Mouse (Mus musculus): ENCODE data around the gene E2f4. TPM values are rescaled to one million over a fixed set of nuclear protein-coding genes. Genes with fewer than 3 reads are reported as not detected.
A peak's percentile ranks its signal among the peaks of the same experiment; 100 is the strongest.
"Not testable (repeated sequence)": the region's sequence is repeated elsewhere in the genome, so short reads cannot be mapped to it uniquely, and the experiment has no call there.

Gene E2f4
- polyA plus RNA-seq, 1 experiment from 2014 or later: 76.2 TPM

- under 1% methylated on average over 53 of the region's 53 CpGs for WGBS
- Histone ChIP-seq H3K36me3 (ENCODE audit: control insufficient read depth, insufficient read depth, low read length) (no peaks in the 10 kb centered on the region), H3K9ac (ENCODE audit: low read length) (peak overlapping the region; percentile 65)
Observed at GRCm38 (mm10) chr8:105288958-105289732, 8.3 kb upstream of the E2f4 start.

GRCm38 (mm10) chr8:105289805-105290460 lies 7.5 kb upstream of the E2f4 start, which contains the start of gene 4931428F04Rik:
Gene 4931428F04Rik, minus strand, starts transcription at chr8:105289864.
- Histone ChIP-seq H3K27me3 (ENCODE audit: control insufficient read depth, insufficient read depth, low read depth, low read length) (peaks cover 7% of the 10 kb centered on the region), H3K9ac (ENCODE audit: low read length) (peak within 1 kb of the TSS; percentile 65), H3K4me2 (ENCODE audit: low read depth, low read length) (peak within 1 kb of the TSS; percentile 63), H3K36me3 (ENCODE audit: control insufficient read depth, insufficient read depth, low read length) (no peaks in the 10 kb centered on the region), H3K27ac (ENCODE audit: low read length) (peak within 1 kb of the TSS; percentile 82), H3K4me3 (ENCODE audit: low read length) (peak within 1 kb of the TSS; percentile 56), H3K4me1 (replicated peaks; ENCODE audit: control insufficient read depth, insufficient read depth, low read length) (peaks cover 24% of the 10 kb centered on the region), H3K9me3 (ENCODE audit: control insufficient read depth, low read length) (no peaks in the 10 kb centered on the region)
- WGBS: 2% methylated on average over 43 of the region's 43 CpGs
- ATAC-seq (ENCODE audit: low read depth): peak; percentile 40

More at GRCm38 (mm10) chr8:105288958-105289732, 8.3 kb upstream of the E2f4 start:
- Histone ChIP-seq H3K4me2 (ENCODE audit: low read depth, low read length) (peak overlapping the region; percentile 63), H3K4me1 (replicated peaks; ENCODE audit: control insufficient read depth, insufficient read depth, low read length) (peaks cover 24% of the 10 kb centered on the region), H3K27me3 (ENCODE audit: control insufficient read depth, insufficient read depth, low read depth, low read length) (peaks cover 7% of the 10 kb centered on the region), H3K9me3 (ENCODE audit: control insufficient read depth, low read length) (no peaks in the 10 kb centered on the region), H3K4me3 (ENCODE audit: low read length) (peak overlapping the region; percentile 56), H3K27ac (ENCODE audit: low read length) (peak overlapping the region; percentile 82)
- ATAC-seq (ENCODE audit: low read depth): peak; percentile 93

GRCm38 (mm10) chr8:105290554-105291314 lies 6.7 kb upstream of the E2f4 start:
- Histone ChIP-seq H3K4me1 (replicated peaks; ENCODE audit: control insufficient read depth, insufficient read depth, low read length) (peaks cover 21% of the 10 kb centered on the region), H3K4me2 (ENCODE audit: low read depth, low read length) (peak overlapping the region; percentile 63), H3K36me3 (ENCODE audit: control insufficient read depth, insufficient read depth, low read length) (no peaks in the 10 kb centered on the region), H3K27ac (ENCODE audit: low read length) (no peak overlapping the region), H3K9me3 (ENCODE audit: control insufficient read depth, low read length) (no peaks in the 10 kb centered on the region), H3K27me3 (ENCODE audit: control insufficient read depth, insufficient read depth, low read depth, low read length) (peaks cover 7% of the 10 kb centered on the region), H3K4me3 (ENCODE audit: low read length) (peak overlapping the region; percentile 4), H3K9ac (ENCODE audit: low read length) (no peak overlapping the region)
- 9% methylated on average over 31 of the region's 31 CpGs for WGBS
- peak; percentile 4; the same call in 1 of the 2 replicates for ATAC-seq (ENCODE audit: low read depth)

- not testable (repeated sequence) for H3K9ac ChIP-seq (ENCODE audit: low read length); H3K36me3 ChIP-seq (ENCODE audit: control insufficient read depth, insufficient read depth, low read length); H3K27me3 ChIP-seq (ENCODE audit: control insufficient read depth, insufficient read depth, low read depth, low read length); H3K9me3 ChIP-seq (ENCODE audit: control insufficient read depth, low read length); H3K4me3 ChIP-seq (ENCODE audit: low read length); H3K4me2 ChIP-seq (ENCODE audit: low read depth, low read length); H3K27ac ChIP-seq (ENCODE audit: low read length); ATAC-seq (ENCODE audit: low read depth)
- peaks cover 21% of the 10 kb centered on the region for H3K4me1 ChIP-seq (replicated peaks; ENCODE audit: control insufficient read depth, insufficient read depth, low read length)
- WGBS: 72% methylated on average over 8 of the region's 8 CpGs
Observed at GRCm38 (mm10) chr8:105291364-105291763, 6.1 kb upstream of the E2f4 start.

GRCm38 (mm10) chr8:105291802-105292201 lies 5.7 kb upstream of the E2f4 start:
- H3K27me3 ChIP-seq (ENCODE audit: control insufficient read depth, insufficient read depth, low read depth, low read length); H3K4me3 ChIP-seq (ENCODE audit: low read length); H3K27ac ChIP-seq (ENCODE audit: low read length); ATAC-seq (ENCODE audit: low read depth); H3K36me3 ChIP-seq (ENCODE audit: control insufficient read depth, insufficient read depth, low read length); H3K4me2 ChIP-seq (ENCODE audit: low read depth, low read length); H3K9me3 ChIP-seq (ENCODE audit: control insufficient read depth, low read length); H3K9ac ChIP-seq (ENCODE audit: low read length): not testable (repeated sequence)
- 63% methylated on average over 3 of the region's 3 CpGs for WGBS
- peaks cover 23% of the 10 kb centered on the region for H3K4me1 ChIP-seq (replicated peaks; ENCODE audit: control insufficient read depth, insufficient read depth, low read length)

- no peak overlapping the region for H3K4me2 ChIP-seq (ENCODE audit: low read depth, low read length)
- WGBS: 69% methylated on average over 7 of the region's 7 CpGs
- no peaks in the 10 kb centered on the region for H3K9me3 ChIP-seq (ENCODE audit: control insufficient read depth, low read length)
- H3K36me3 ChIP-seq (ENCODE audit: control insufficient read depth, insufficient read depth, low read length): no peaks in the 10 kb centered on the region
- H3K27me3 ChIP-seq (ENCODE audit: control insufficient read depth, insufficient read depth, low read depth, low read length): peaks cover 7% of the 10 kb centered on the region
- H3K27ac ChIP-seq (ENCODE audit: low read length): no peak overlapping the region
- no peak overlapping the region for H3K4me3 ChIP-seq (ENCODE audit: low read length)
- H3K4me1 ChIP-seq (replicated peaks; ENCODE audit: control insufficient read depth, insufficient read depth, low read length): peaks cover 27% of the 10 kb centered on the region
- ATAC-seq (ENCODE audit: low read depth): no peak
- no peak overlapping the region for H3K9ac ChIP-seq (ENCODE audit: low read length)
Observed at GRCm38 (mm10) chr8:105292471-105292870, 5.0 kb upstream of the E2f4 start.

- 61% methylated on average over 19 of the region's 19 CpGs for WGBS
- no peak overlapping the region for H3K27ac ChIP-seq (ENCODE audit: low read length)
- no peaks in the 10 kb centered on the region for H3K36me3 ChIP-seq (ENCODE audit: control insufficient read depth, insufficient read depth, low read length)
- no peak overlapping the region for H3K4me2 ChIP-seq (ENCODE audit: low read depth, low read length)
- peaks cover 7% of the 10 kb centered on the region for H3K27me3 ChIP-seq (ENCODE audit: control insufficient read depth, insufficient read depth, low read depth, low read length)
- H3K9ac ChIP-seq (ENCODE audit: low read length): no peak overlapping the region; the same call in 1 of the 2 replicates
- H3K4me3 ChIP-seq (ENCODE audit: low read length): no peak overlapping the region
- ATAC-seq (ENCODE audit: low read depth): no peak
- H3K9me3 ChIP-seq (ENCODE audit: control insufficient read depth, low read length): no peaks in the 10 kb centered on the region
- peaks cover 27% of the 10 kb centered on the region for H3K4me1 ChIP-seq (replicated peaks; ENCODE audit: control insufficient read depth, insufficient read depth, low read length)
Observed at GRCm38 (mm10) chr8:105293405-105293804, 4.1 kb upstream of the E2f4 start.

- Histone ChIP-seq H3K27ac (ENCODE audit: low read length) (no peak overlapping the region), H3K4me2 (ENCODE audit: low read depth, low read length) (peak overlapping the region; percentile 51)
Observed at GRCm38 (mm10) chr8:105294776-105295175, 2.7 kb upstream of the E2f4 start.

More at GRCm38 (mm10) chr8:105294776-105295175, 2.7 kb upstream of the E2f4 start:
- peaks cover 7% of the 10 kb centered on the region for H3K27me3 ChIP-seq (ENCODE audit: control insufficient read depth, insufficient read depth, low read depth, low read length)
- peak overlapping the region; percentile 34 for H3K4me3 ChIP-seq (ENCODE audit: low read length)
- peaks cover 28% of the 10 kb centered on the region for H3K4me1 ChIP-seq (replicated peaks; ENCODE audit: control insufficient read depth, insufficient read depth, low read length)
- peak overlapping the region; percentile 12; the same call in 1 of the 2 replicates for H3K9ac ChIP-seq (ENCODE audit: low read length)
- H3K36me3 ChIP-seq (ENCODE audit: control insufficient read depth, insufficient read depth, low read length): no peaks in the 10 kb centered on the region; the same call in 1 of the 2 replicates
- H3K9me3 ChIP-seq (ENCODE audit: control insufficient read depth, low read length): no peaks in the 10 kb centered on the region
- WGBS: 56% methylated on average over 9 of the region's 9 CpGs
- no peak for ATAC-seq (ENCODE audit: low read depth)
